Mouse (Mus musculus) brain, embryonic 14.5 days (tissue): ENCODE data around the gene Gm48551.

Experiments
- CTCF ChIP-seq: fragments of 200-500 bp; IDR thresholded peaks from 2 replicates; pipeline ENCODE4 v1.5.1; 2012; ENCODE audit warnings: inconsistent platforms, mild to moderate bottlenecking, moderate library complexity, borderline replicate concordance; ENCODE audit not compliant: insufficient read depth, insufficient read length; ENCODE audit errors: extremely low read depth
- POLR2A ChIP-seq: fragments of 200-500 bp; IDR thresholded peaks from 2 replicates; pipeline ENCODE4 v1.6.1; 2012; ENCODE audit warnings: mild to moderate bottlenecking, inconsistent platforms, borderline replicate concordance; ENCODE audit not compliant: poor library complexity, insufficient read depth, insufficient read length, severe bottlenecking; ENCODE audit errors: extremely low read depth

- TF ChIP-seq CTCF (no peak), POLR2A (no peak)
Observed at GRCm38 (mm10) chr10:81407539-81408423, 23.5 kb downstream of the Gm48551 start.
